Mouse (Mus musculus): Measurements from ENCODE around the gene Pxdc1. TPM values are rescaled to one million over a fixed set of nuclear protein-coding genes. Genes with fewer than 3 reads are reported as not detected.

Gene Pxdc1
- polyA plus RNA-seq, 1 experiment: 22.0 TPM

- Histone ChIP-seq H3K27ac (ENCODE audit: insufficient read depth, low read length) (peak overlapping the region; percentile 2; the same call in 1 of the 2 replicates), H3K4me1 (ENCODE audit: control insufficient read depth, insufficient read depth, low read length) (peaks cover 9% of the 10 kb centered on the region; the same call in 1 of the 2 replicates), H3K4me3 (ENCODE audit: insufficient read depth, low read length) (no peak overlapping the region)
- TF ChIP-seq POLR2A (IDR thresholded peaks at IDR 0.05; ENCODE audit: low read depth, low read length): no peak
- no peak for TF ChIP-seq CTCF (IDR thresholded peaks at IDR 0.05; ENCODE audit: borderline replicate concordance, insufficient read depth, low read length)
These were observed 23.2 kb upstream of the Pxdc1 start for GRCm38 (mm10) chr13:34676507-34676906.

- no peak overlapping the region for H3K4me3 ChIP-seq (ENCODE audit: insufficient read depth, low read length)
- 0 out of 2 replicates have a peak overlapping the region, but pooled peaks have one; percentile 2 for H3K27ac ChIP-seq (ENCODE audit: insufficient read depth, low read length)
- H3K4me1 ChIP-seq (ENCODE audit: control insufficient read depth, insufficient read depth, low read length): peaks cover 9% of the 10 kb centered on the region; the same call in 1 of the 2 replicates
- TF ChIP-seq POLR2A (IDR thresholded peaks at IDR 0.05; ENCODE audit: low read depth, low read length) (no peak), CTCF (IDR thresholded peaks at IDR 0.05; ENCODE audit: borderline replicate concordance, insufficient read depth, low read length) (no peak)
These were observed 22.6 kb upstream of the Pxdc1 start for GRCm38 (mm10) chr13:34675847-34676383.

- no peak overlapping the region for H3K4me3 ChIP-seq (ENCODE audit: insufficient read depth, low read length)
- H3K4me1 ChIP-seq (ENCODE audit: control insufficient read depth, insufficient read depth, low read length): peaks cover 9% of the 10 kb centered on the region; the same call in 1 of the 2 replicates
- TF ChIP-seq CTCF (IDR thresholded peaks at IDR 0.05; ENCODE audit: borderline replicate concordance, insufficient read depth, low read length) (no peak), POLR2A (IDR thresholded peaks at IDR 0.05; ENCODE audit: low read depth, low read length) (no peak)
- H3K27ac ChIP-seq (ENCODE audit: insufficient read depth, low read length): no peak overlapping the region
These were observed 20.1 kb upstream of the Pxdc1 start for GRCm38 (mm10) chr13:34673354-34673753.

- Histone ChIP-seq H3K4me1 (ENCODE audit: control insufficient read depth, insufficient read depth, low read length) (no peaks in the 10 kb centered on the region; the same call in 1 of the 2 replicates), H3K27ac (ENCODE audit: insufficient read depth, low read length) (no peak overlapping the region), H3K4me3 (ENCODE audit: insufficient read depth, low read length) (no peak overlapping the region)
- TF ChIP-seq POLR2A (IDR thresholded peaks at IDR 0.05; ENCODE audit: low read depth, low read length) (no peak), CTCF (IDR thresholded peaks at IDR 0.05; ENCODE audit: borderline replicate concordance, insufficient read depth, low read length) (no peak)
These were observed 16.9 kb upstream of the Pxdc1 start for GRCm38 (mm10) chr13:34669919-34670865.

GRCm38 (mm10) chr13:34667197-34667596, 13.9 kb upstream of the Pxdc1 start:
- TF ChIP-seq CTCF (IDR thresholded peaks at IDR 0.05; ENCODE audit: borderline replicate concordance, insufficient read depth, low read length) (no peak), POLR2A (IDR thresholded peaks at IDR 0.05; ENCODE audit: low read depth, low read length) (no peak)
- Histone ChIP-seq H3K4me3 (ENCODE audit: insufficient read depth, low read length) (no peak overlapping the region), H3K27ac (ENCODE audit: insufficient read depth, low read length) (no peak overlapping the region), H3K4me1 (ENCODE audit: control insufficient read depth, insufficient read depth, low read length) (no peaks in the 10 kb centered on the region; the same call in 1 of the 2 replicates)

- no peak for TF ChIP-seq POLR2A (IDR thresholded peaks at IDR 0.05; ENCODE audit: low read depth, low read length)
- no peak for TF ChIP-seq CTCF (IDR thresholded peaks at IDR 0.05; ENCODE audit: borderline replicate concordance, insufficient read depth, low read length)
- Histone ChIP-seq H3K4me1 (ENCODE audit: control insufficient read depth, insufficient read depth, low read length) (no peaks in the 10 kb centered on the region; the same call in 1 of the 2 replicates), H3K27ac (ENCODE audit: insufficient read depth, low read length) (no peak overlapping the region), H3K4me3 (ENCODE audit: insufficient read depth, low read length) (no peak overlapping the region)
These were observed 11.8 kb upstream of the Pxdc1 start for GRCm38 (mm10) chr13:34665074-34665473.

GRCm38 (mm10) chr13:34663762-34664161, 10.5 kb upstream of the Pxdc1 start:
- Histone ChIP-seq H3K4me3 (ENCODE audit: insufficient read depth, low read length) (no peak overlapping the region), H3K27ac (ENCODE audit: insufficient read depth, low read length) (no peak overlapping the region), H3K4me1 (ENCODE audit: control insufficient read depth, insufficient read depth, low read length) (peaks cover 4% of the 10 kb centered on the region)
- TF ChIP-seq CTCF (IDR thresholded peaks at IDR 0.05; ENCODE audit: borderline replicate concordance, insufficient read depth, low read length) (no peak), POLR2A (IDR thresholded peaks at IDR 0.05; ENCODE audit: low read depth, low read length) (no peak)

GRCm38 (mm10) chr13:34659507-34659906, 6.2 kb upstream of the Pxdc1 start:
- TF ChIP-seq POLR2A (IDR thresholded peaks at IDR 0.05; ENCODE audit: low read depth, low read length) (no peak), CTCF (IDR thresholded peaks at IDR 0.05; ENCODE audit: borderline replicate concordance, insufficient read depth, low read length) (no peak)
- Histone ChIP-seq H3K4me1 (ENCODE audit: control insufficient read depth, insufficient read depth, low read length) (peaks cover 4% of the 10 kb centered on the region), H3K4me3 (ENCODE audit: insufficient read depth, low read length) (no peak overlapping the region), H3K27ac (ENCODE audit: insufficient read depth, low read length) (no peak overlapping the region)

GRCm38 (mm10) chr13:34656351-34656750, 3.1 kb upstream of the Pxdc1 start:
- Histone ChIP-seq H3K4me1 (ENCODE audit: control insufficient read depth, insufficient read depth, low read length) (peaks cover 4% of the 10 kb centered on the region), H3K27ac (ENCODE audit: insufficient read depth, low read length) (no peak overlapping the region), H3K4me3 (ENCODE audit: insufficient read depth, low read length) (no peak overlapping the region)
- TF ChIP-seq CTCF (IDR thresholded peaks at IDR 0.05; ENCODE audit: borderline replicate concordance, insufficient read depth, low read length) (no peak), POLR2A (IDR thresholded peaks at IDR 0.05; ENCODE audit: low read depth, low read length) (no peak)

Measured in embryonic fibroblast, embryonic 13.5 days (primary cell).